Mouse (Mus musculus) MEL (cell line): ENCODE results near the gene Nos1ap. TPM values are rescaled to one million over a fixed set of nuclear protein-coding genes. Genes with fewer than 3 reads are reported as not detected.

Experiments used
- DNase-seq: peaks from one replicate; pipeline ENCODE4 v3.0.0; 2011; ENCODE audit warnings: low read depth, low spot score
- H3K27ac ChIP-seq: 2 replicates; pipeline ENCODE4 v1.5.1; 2012; ENCODE audit warnings: low read depth, mild to moderate bottlenecking, control low read depth, low read length, moderate library complexity; ENCODE audit not compliant: control insufficient read depth
- H3K27me3 ChIP-seq, 2 experiments: fragments of 150-350 bp in 1 of 2; sonication (generic) in 1 of 2; 2 replicates each; pipeline ENCODE4 v1.6.1; 2012; ENCODE audit warnings: low read length in 2 of 2, mild to moderate bottlenecking in 2 of 2, improper control_type of control experiment in 1 of 2, moderate library complexity in 1 of 2; ENCODE audit not compliant: insufficient read depth in 2 of 2, control insufficient read depth in 1 of 2
- H3K36me3 ChIP-seq, 2 experiments: 2 replicates each; pipeline ENCODE4 v1.6.1; 2012 to 2014; ENCODE audit warnings: low read length in 2 of 2, improper control_type of control experiment in 1 of 2, inconsistent platforms in 1 of 2, mild to moderate bottlenecking in 1 of 2; ENCODE audit not compliant: insufficient read depth in 2 of 2, control insufficient read depth in 1 of 2
- H3K4me1 ChIP-seq, 2 experiments: fragments of 150-350 bp in 1 of 2; sonication (generic) in 1 of 2; 2 replicates each; pipeline ENCODE4 v1.6.1; 2012; ENCODE audit warnings: low read length in 2 of 2, improper control_type of control experiment in 1 of 2, mild to moderate bottlenecking in 1 of 2; ENCODE audit not compliant: insufficient read depth in 2 of 2, control insufficient read depth in 1 of 2
- H3K4me3 ChIP-seq, 2 experiments: fragments of 150-350 bp in 1 of 2; sonication (generic) in 1 of 2; 2 replicates each; pipeline ENCODE4 v1.5.1; 2012; ENCODE audit warnings: low read depth in 2 of 2, low read length in 2 of 2, mild to moderate bottlenecking in 2 of 2, moderate library complexity in 2 of 2, control low read depth in 1 of 2, improper control_type of control experiment in 1 of 2; ENCODE audit not compliant: control insufficient read depth in 1 of 2, insufficient read depth in 1 of 2
- H3K79me2 ChIP-seq: 2 replicates; pipeline ENCODE4 v1.6.1; 2012; ENCODE audit warnings: mild to moderate bottlenecking, low read length, moderate library complexity; ENCODE audit not compliant: control insufficient read depth, poor library complexity, insufficient read depth
- H3K9ac ChIP-seq: 2 replicates; pipeline ENCODE4 v1.6.1; 2012; ENCODE audit warnings: low read depth, mild to moderate bottlenecking, control low read depth, low read length, moderate library complexity; ENCODE audit not compliant: control insufficient read depth, poor library complexity, severe bottlenecking
- H3K9me3 ChIP-seq: fragments of 150-350 bp; sonication (generic); replicated peaks from 2 replicates; pipeline ENCODE4 v1.6.1; 2012; ENCODE audit warnings: mild to moderate bottlenecking, low read length, improper control_type of control experiment, moderate library complexity; ENCODE audit not compliant: insufficient read depth
- CHD2 ChIP-seq: IDR thresholded peaks from 2 replicates; pipeline ENCODE4 v1.6.1; 2011; ENCODE audit warnings: low read length, improper control_type of control experiment
- E2F4 ChIP-seq: IDR thresholded peaks from 2 replicates; pipeline ENCODE4 v1.6.1; 2011; ENCODE audit warnings: low read depth, low read length, improper control_type of control experiment, borderline replicate concordance
- ELF1 ChIP-seq: IDR thresholded peaks from 2 replicates; pipeline ENCODE4 v1.6.1; 2014; ENCODE audit warnings: low read depth, mild to moderate bottlenecking, inconsistent platforms, low read length, improper control_type of control experiment, moderate library complexity
- EP300 ChIP-seq, 2 experiments: IDR thresholded peaks; 2 replicates each; pipeline ENCODE4 v1.6.1; 2011; ENCODE audit warnings: improper control_type of control experiment in 2 of 2, low read length in 2 of 2, low read depth in 1 of 2, mild to moderate bottlenecking in 1 of 2
- GABPA ChIP-seq: IDR thresholded peaks from 2 replicates; pipeline ENCODE4 v1.6.1; 2012; ENCODE audit warnings: low read depth, mild to moderate bottlenecking, inconsistent platforms, low read length, improper control_type of control experiment, moderate library complexity
- GATA1 ChIP-seq: IDR thresholded peaks from 2 replicates; pipeline ENCODE4 v1.6.1; 2011; ENCODE audit warnings: low read depth, low read length, improper control_type of control experiment
- HCFC1 ChIP-seq: IDR thresholded peaks from 2 replicates; pipeline ENCODE4 v1.6.1; 2012; ENCODE audit warnings: low read depth, mild to moderate bottlenecking, inconsistent platforms, low read length, improper control_type of control experiment, moderate library complexity
- JUND ChIP-seq: IDR thresholded peaks from 2 replicates; pipeline ENCODE4 v1.6.1; 2011; ENCODE audit warnings: low read depth, mild to moderate bottlenecking, improper control_type of control experiment, low read length
- MAFK ChIP-seq: IDR thresholded peaks from 2 replicates; pipeline ENCODE4 v1.6.1; 2011; ENCODE audit warnings: low read depth, mild to moderate bottlenecking, low read length, improper control_type of control experiment, borderline replicate concordance
- MAX ChIP-seq: IDR thresholded peaks from 2 replicates; pipeline ENCODE4 v1.6.1; 2011; ENCODE audit warnings: low read length, improper control_type of control experiment
- MAZ ChIP-seq: IDR thresholded peaks from 2 replicates; pipeline ENCODE4 v1.6.1; 2012; ENCODE audit warnings: low read depth, mild to moderate bottlenecking, inconsistent platforms, low read length, improper control_type of control experiment
- MEF2A ChIP-seq: IDR thresholded peaks from 2 replicates; pipeline ENCODE4 v1.6.1; 2014; ENCODE audit warnings: low read depth, mild to moderate bottlenecking, inconsistent platforms, low read length, improper control_type of control experiment; ENCODE audit not compliant: poor library complexity, insufficient replicate concordance, severe bottlenecking; ENCODE audit errors: extremely low read depth
- NELFE ChIP-seq: IDR thresholded peaks from 2 replicates; pipeline ENCODE4 v1.6.1; 2011; ENCODE audit warnings: low read depth, low read length, improper control_type of control experiment
- POLR2A ChIP-seq, 2 experiments: IDR thresholded peaks; 2 replicates each; pipeline ENCODE4 v1.6.1; 2011 to 2012; ENCODE audit warnings: low read length in 2 of 2, mild to moderate bottlenecking in 2 of 2, control low read depth in 1 of 2, improper control_type of control experiment in 1 of 2, low read depth in 1 of 2, moderate library complexity in 1 of 2; ENCODE audit not compliant: control insufficient read depth in 1 of 2, insufficient read depth in 1 of 2, poor library complexity in 1 of 2
- RAD21 ChIP-seq: IDR thresholded peaks from 2 replicates; pipeline ENCODE4 v1.6.1; 2011; ENCODE audit warnings: mild to moderate bottlenecking, low read depth, low read length, improper control_type of control experiment
- RCOR1 ChIP-seq: IDR thresholded peaks from 2 replicates; pipeline ENCODE4 v1.6.1; 2012; ENCODE audit warnings: low read depth, mild to moderate bottlenecking, inconsistent platforms, low read length, improper control_type of control experiment
- SIN3A ChIP-seq: IDR thresholded peaks from 2 replicates; pipeline ENCODE4 v1.6.1; 2012; ENCODE audit warnings: low read length, improper control_type of control experiment, inconsistent platforms
- SMC3 ChIP-seq: IDR thresholded peaks from 2 replicates; pipeline ENCODE4 v1.6.1; 2011; ENCODE audit warnings: low read depth, low read length, improper control_type of control experiment
- TBP ChIP-seq: IDR thresholded peaks from 2 replicates; pipeline ENCODE4 v1.8.0; 2011; ENCODE audit warnings: low read depth, low read length, improper control_type of control experiment
- UBTF ChIP-seq: IDR thresholded peaks from 2 replicates; pipeline ENCODE4 v1.6.1; 2012; ENCODE audit warnings: low read depth, mild to moderate bottlenecking, inconsistent platforms, low read length, improper control_type of control experiment, moderate library complexity, borderline replicate concordance; ENCODE audit not compliant: insufficient read depth
- USF1 ChIP-seq: IDR thresholded peaks from 2 replicates; pipeline ENCODE4 v1.6.1; 2014; ENCODE audit warnings: low read depth, mild to moderate bottlenecking, inconsistent platforms, low read length, improper control_type of control experiment, moderate library complexity
- ZC3H11A ChIP-seq: IDR thresholded peaks from 2 replicates; pipeline ENCODE4 v1.6.1; 2012; ENCODE audit warnings: low read depth, mild to moderate bottlenecking, inconsistent platforms, low read length, improper control_type of control experiment
- ZMIZ1 ChIP-seq: IDR thresholded peaks from 2 replicates; pipeline ENCODE4 v1.6.1; 2012; ENCODE audit warnings: low read depth, mild to moderate bottlenecking, inconsistent platforms, low read length, improper control_type of control experiment, moderate library complexity
- polyA plus RNA-seq, 2 experiments: library from polyadenylated mRNA; stranded (reverse) in 1 of 2; unstranded in 1 of 2; fragments of >175 nt in 1 of 2; fragments of >200 nt in 1 of 2; gene quantifications; 2 replicates each; pipeline versions ENCODE4 v1.2.1 to v1.2.4; 2012; ENCODE audit warnings: low replicate concordance in 2 of 2, low read depth in 1 of 2; ENCODE audit not compliant: insufficient read length in 2 of 2, insufficient read depth in 1 of 2, missing spikeins in 1 of 2
- total RNA-seq: library from RNA; depleted of rRNA; stranded (reverse); fragments of 300-350 nt; gene quantifications from 2 replicates; pipeline ENCODE4 v1.2.3, GENCODE M21; 2012

The Nos1ap gene
- total and polyA plus RNA-seq, 3 experiments: 0.62 to 2.4 TPM; not detected in 1

DNA sequence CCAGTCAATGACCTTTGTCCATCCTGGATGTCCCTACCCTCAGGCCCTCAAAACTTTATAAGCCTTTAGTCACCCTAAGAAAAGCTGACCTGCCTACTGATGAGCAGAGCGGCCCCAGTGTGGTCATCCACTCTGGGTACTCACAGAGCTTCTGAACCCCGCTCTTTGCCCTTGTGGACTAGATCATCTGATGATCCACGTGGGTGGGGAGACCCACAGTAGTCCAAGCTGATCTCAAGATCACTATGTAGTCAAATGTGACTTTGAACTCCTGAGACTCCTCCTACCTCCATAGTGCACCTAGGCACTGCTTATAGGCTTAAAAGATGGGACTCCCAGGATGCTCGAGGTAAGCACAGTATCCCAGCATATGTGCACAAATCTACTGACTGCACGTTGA lies 157.4 kb downstream of the Nos1ap start:
- H3K79me2 ChIP-seq: no peaks in the 10 kb centered on the region
- no peaks in the 10 kb centered on the region for H3K4me1 ChIP-seq
- no peak for DNase-seq
- TF ChIP-seq POLR2A (IDR thresholded peaks at IDR 0.05; ENCODE audit: control insufficient read depth in 1 of 2, insufficient read depth in 1 of 2, low read depth in 1 of 2, low read length in 2 of 2, poor library complexity in 1 of 2): no peak
- no peak for TF ChIP-seq MAFK
- no peak for TF ChIP-seq SIN3A
- no peak for TF ChIP-seq SMC3
- TF ChIP-seq GABPA: no peak
- no peak for TF ChIP-seq HCFC1
- no peak for TF ChIP-seq RCOR1
- TF ChIP-seq ZMIZ1: no peak
- TF ChIP-seq MEF2A: no peak
- TF ChIP-seq USF1: no peak
- TF ChIP-seq UBTF: no peak
- no peaks in the 10 kb centered on the region for H3K36me3 ChIP-seq
- H3K9me3 ChIP-seq: no peaks in the 10 kb centered on the region
- H3K27ac ChIP-seq: no peak overlapping the region
- H3K27me3 ChIP-seq: no peaks in the 10 kb centered on the region; a peak in 1 of 4 replicates
- H3K4me3 ChIP-seq: no peak overlapping the region
- no peak overlapping the region for H3K9ac ChIP-seq

DNA sequence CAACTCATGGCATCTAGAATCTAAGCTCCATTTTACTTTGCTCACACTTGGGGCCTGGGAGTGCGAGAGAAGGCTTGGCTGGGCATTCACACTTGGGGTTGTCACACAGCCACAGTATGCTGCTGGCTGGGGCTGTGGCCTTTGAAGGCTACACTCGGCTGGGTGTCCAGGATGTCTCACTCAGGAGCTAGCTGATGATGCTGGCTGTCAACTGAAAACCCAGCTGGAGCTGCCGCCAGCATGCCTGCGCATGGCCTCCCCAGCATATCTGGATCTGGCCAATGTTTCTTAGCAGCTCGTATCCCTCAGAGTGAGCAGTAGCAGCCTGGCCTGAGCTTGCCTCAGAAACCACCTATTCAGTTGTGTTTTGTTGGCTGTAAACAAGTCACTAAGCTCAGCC lies 158.3 kb downstream of the Nos1ap start:
- Histone ChIP-seq H3K4me1 (no peaks in the 10 kb centered on the region), H3K36me3 (no peaks in the 10 kb centered on the region)
- DNase-seq: no peak

DNA sequence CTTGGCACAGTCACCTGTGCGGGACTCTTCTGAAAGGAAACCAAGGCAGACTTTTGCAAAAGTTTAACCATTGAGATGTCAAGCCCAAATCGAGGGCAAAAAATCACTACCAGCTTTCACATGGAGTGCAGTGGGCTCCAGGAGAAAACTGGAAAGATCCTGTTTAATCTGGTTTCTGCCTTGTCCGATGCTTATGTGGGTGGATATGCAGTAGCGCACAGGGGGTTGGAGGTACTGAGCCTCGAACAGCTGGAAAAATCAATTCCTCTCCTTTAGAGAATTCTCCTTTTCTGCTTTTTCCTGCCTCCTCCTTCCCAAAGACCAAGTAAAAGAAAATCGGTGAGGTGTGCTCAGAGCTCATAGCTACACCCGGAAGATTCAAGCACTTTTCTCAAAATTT lies 159.0 kb downstream of the Nos1ap start:
- Histone ChIP-seq H3K4me3 (no peak overlapping the region), H3K4me1 (no peaks in the 10 kb centered on the region), H3K79me2 (no peaks in the 10 kb centered on the region), H3K36me3 (no peaks in the 10 kb centered on the region), H3K9ac (no peak overlapping the region), H3K9me3 (no peaks in the 10 kb centered on the region), H3K27me3 (no peaks in the 10 kb centered on the region; a peak in 1 of 4 replicates), H3K27ac (no peak overlapping the region)
- no peak for TF ChIP-seq JUND
- TF ChIP-seq CHD2: no peak
- no peak for TF ChIP-seq MAX
- no peak for TF ChIP-seq MAZ
- no peak for TF ChIP-seq E2F4
- no peak for TF ChIP-seq NELFE
- no peak for DNase-seq

More for the DNA sequence above, 158.3 kb downstream of the Nos1ap start:
- no peaks in the 10 kb centered on the region; a peak in 1 of 4 replicates for H3K27me3 ChIP-seq
- H3K79me2 ChIP-seq: no peaks in the 10 kb centered on the region
- no peaks in the 10 kb centered on the region for H3K9me3 ChIP-seq
- no peak overlapping the region for H3K9ac ChIP-seq
- no peak overlapping the region for H3K27ac ChIP-seq
- H3K4me3 ChIP-seq: no peak overlapping the region
- no peak for TF ChIP-seq ZC3H11A
- TF ChIP-seq EP300 (IDR thresholded peaks at IDR 0.05; ENCODE audit: low read depth in 1 of 2, low read length in 2 of 2): no peak
- no peak for TF ChIP-seq RAD21
- no peak for TF ChIP-seq GATA1
- no peak for TF ChIP-seq ELF1
- no peak for TF ChIP-seq TBP
